Mouse (Mus musculus): ENCODE measurements around the gene Stx5a. TPM values are rescaled to one million over a fixed set of nuclear protein-coding genes. Genes with fewer than 3 reads are reported as not detected.

Stx5a gene
- polyA plus RNA-seq (2012; rRNA removed) = 96.5 and 99.1 TPM in 2 replicates

- DNase-seq (ENCODE audit: low spot score) = peak; percentile 89
Measured at GRCm38 (mm10) chr19:8741243-8741869, at the start of gene Stx5a. TSS of gene Stx5a (plus strand) at chr19:8741413.

- no peak for DNase-seq (ENCODE audit: low spot score)
Measured at GRCm38 (mm10) chr19:8691871-8692539, 49.2 kb upstream of the Stx5a start.

GRCm38 (mm10) chr19:8692740-8693139 lies 48.5 kb upstream of the Stx5a start:
- DNase-seq (ENCODE audit: low spot score) = no peak

GRCm38 (mm10) chr19:8695330-8695729 lies 45.9 kb upstream of the Stx5a start:
- DNase-seq (ENCODE audit: low spot score) = no peak

- DNase-seq (ENCODE audit: low spot score) = no peak
Measured at GRCm38 (mm10) chr19:8699652-8700051, 41.6 kb upstream of the Stx5a start.

- DNase-seq (ENCODE audit: low spot score) = no peak
Measured at GRCm38 (mm10) chr19:8702458-8702857, 38.8 kb upstream of the Stx5a start.

- no peak for DNase-seq (ENCODE audit: low spot score)
Measured at GRCm38 (mm10) chr19:8703571-8703970, 37.6 kb upstream of the Stx5a start.

GRCm38 (mm10) chr19:8705026-8705708 lies 36.0 kb upstream of the Stx5a start:
- no peak for DNase-seq (ENCODE audit: low spot score)

GRCm38 (mm10) chr19:8706132-8706667 lies 35.0 kb upstream of the Stx5a start:
- DNase-seq (ENCODE audit: low spot score) = no peak

- no peak for DNase-seq (ENCODE audit: low spot score)
Measured at GRCm38 (mm10) chr19:8706930-8707329, 34.3 kb upstream of the Stx5a start.

- no peak for DNase-seq (ENCODE audit: low spot score)
Measured at GRCm38 (mm10) chr19:8708954-8709353, 32.3 kb upstream of the Stx5a start.

GRCm38 (mm10) chr19:8710057-8710456 lies 31.2 kb upstream of the Stx5a start:
- DNase-seq (ENCODE audit: low spot score) = no peak

- DNase-seq (ENCODE audit: low spot score) = no peak
Measured at GRCm38 (mm10) chr19:8711506-8711905, 29.7 kb upstream of the Stx5a start.

- DNase-seq (ENCODE audit: low spot score) = no peak
Measured at GRCm38 (mm10) chr19:8711949-8712869, 29.0 kb upstream of the Stx5a start.

GRCm38 (mm10) chr19:8712870-8713305 lies 28.3 kb upstream of the Stx5a start:
- DNase-seq (ENCODE audit: low spot score) = peak; percentile 46

- peak; percentile 89 for DNase-seq (ENCODE audit: low spot score)
Measured at GRCm38 (mm10) chr19:8713306-8713996, 27.8 kb upstream of the Stx5a start.

GRCm38 (mm10) chr19:8713997-8714652 lies 27.1 kb upstream of the Stx5a start:
- DNase-seq (ENCODE audit: low spot score) = no peak

GRCm38 (mm10) chr19:8714653-8715481 lies 26.3 kb upstream of the Stx5a start:
- DNase-seq (ENCODE audit: low spot score) = no peak

Measured in urinary bladder, adult 2 months (tissue).